Mouse (Mus musculus) embryo, embryonic 10.5 days (tissue): ENCODE data around the gene Ngf.

ENCODE experiments used
- DNase-seq: peaks from one replicate; pipeline ENCODE4 v3.0.0-alpha.2; 2015; ENCODE audit warnings: low spot score

Ngf gene

DNA sequence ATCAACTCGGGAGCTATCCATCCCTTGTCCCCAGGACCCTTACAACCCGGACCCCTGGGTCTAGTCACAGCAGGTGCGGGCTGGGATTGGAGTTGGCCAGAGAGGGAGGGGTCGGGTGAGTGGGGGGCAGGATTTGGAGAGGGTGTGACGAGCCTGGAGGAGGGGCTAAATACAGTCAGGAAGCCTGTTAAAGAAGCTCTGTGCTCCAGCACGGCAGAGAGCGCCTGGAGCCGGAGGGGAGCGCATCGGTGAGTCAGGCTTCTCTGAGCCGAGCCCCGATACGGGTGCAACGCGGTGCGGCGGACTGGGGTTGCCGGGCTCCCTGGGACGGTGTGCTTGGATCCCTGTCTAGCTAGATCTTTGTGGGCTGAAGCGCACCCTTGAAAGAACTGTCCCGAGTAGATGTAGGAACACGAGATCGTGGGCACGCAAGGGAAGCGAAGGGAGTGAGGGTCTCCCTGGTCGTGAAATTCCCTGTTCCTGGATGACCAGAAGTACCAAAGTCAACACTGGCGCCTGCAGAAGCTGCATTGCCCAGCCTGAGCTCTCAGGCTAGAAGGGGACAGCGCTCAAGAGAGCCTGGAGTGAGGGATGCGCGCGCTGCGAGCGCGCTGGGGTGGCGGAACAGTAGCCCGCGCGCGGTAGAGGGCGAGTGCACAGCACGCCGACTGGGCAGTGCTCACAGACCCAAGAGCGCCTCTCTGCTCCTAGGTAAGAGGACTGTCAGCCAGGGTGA lies at the start of gene Ngf:
Ngf (plus strand) TSS at position 207 of the 736 bp plus-strand sequence.
- DNase-seq: peak; percentile 52

GRCm38 (mm10) chr3:102445567-102445966 lies 24.2 kb upstream of the Ngf start:
- DNase-seq: no peak

DNA sequence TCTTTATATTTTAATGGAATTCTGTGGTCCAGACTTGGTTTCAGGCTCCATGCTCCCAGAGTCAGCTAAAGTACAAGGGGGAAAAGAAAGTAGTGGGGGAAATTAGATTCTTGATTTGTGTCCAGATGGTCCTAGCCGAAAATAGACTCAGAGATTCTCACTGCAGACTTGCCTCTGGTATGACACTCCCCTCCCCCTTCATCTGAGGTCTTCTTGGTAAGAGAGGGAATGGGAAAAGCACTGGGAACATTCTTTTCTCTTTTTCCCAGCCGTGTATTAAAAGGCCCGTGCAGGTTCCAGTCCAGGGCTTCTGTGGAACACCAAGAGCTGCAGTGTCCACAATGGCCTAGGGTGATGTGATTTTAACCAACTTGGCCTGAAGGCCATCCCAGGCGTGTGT lies 23.0 kb upstream of the Ngf start:
- DNase-seq: no peak

DNA sequence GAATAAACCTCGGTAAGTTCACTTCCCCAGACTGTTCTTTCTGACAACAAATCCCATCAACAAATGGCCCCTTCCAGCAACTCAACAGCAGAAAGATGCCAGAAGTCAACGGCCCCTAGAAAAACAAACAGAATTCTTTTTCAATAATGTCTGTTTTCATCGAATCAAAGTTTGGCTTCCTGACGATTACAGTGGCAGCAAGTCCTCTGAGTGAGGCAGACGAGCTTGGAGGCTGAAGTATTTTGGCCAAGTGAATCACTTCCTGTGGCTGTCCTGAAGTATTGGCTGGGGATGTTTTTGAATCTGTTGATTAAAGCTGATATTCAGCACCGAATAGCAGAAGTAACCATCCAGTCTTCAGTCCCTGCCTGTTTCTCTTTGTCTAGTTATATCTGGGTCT lies 15.2 kb upstream of the Ngf start:
- DNase-seq: no peak

DNA sequence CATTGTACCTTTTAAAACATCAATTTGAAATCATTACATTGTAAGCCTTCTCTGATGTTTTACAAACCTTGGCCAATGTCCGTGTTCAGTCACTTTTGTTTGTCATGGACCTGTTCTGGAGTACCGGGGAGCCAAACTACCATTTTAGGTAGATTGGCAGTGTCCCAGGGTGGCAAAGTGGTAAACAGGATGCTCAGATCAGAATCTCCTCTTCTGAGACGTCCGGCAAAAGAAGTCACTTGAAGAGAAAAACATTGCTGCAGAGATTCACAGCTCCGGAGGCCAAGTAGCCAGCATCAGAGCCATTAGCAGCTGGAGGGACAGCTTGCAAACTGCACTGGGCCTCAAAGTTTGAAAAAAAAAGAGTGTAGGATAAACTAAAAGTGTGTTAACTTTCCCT lies 9.2 kb upstream of the Ngf start:
- no peak for DNase-seq

DNA sequence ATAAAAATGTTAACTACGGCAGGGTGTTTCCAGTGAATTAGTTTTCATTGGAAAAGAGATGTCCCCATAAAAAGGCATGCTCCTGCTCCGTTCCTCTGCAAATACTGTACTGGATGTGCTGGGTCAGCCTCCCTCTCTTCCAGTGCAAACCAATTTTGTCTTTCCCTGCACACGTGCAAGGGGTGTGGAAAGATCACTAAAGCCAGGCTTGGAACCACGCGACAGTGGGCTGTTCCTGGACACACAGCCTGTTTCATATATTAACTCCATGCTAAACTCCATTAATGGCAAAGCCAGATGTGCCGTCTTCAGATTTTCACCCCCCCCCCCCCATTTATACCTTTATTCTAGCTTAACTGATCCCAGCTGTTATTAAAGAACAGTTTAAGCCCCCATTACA lies 8.7 kb upstream of the Ngf start:
- no peak for DNase-seq

DNA sequence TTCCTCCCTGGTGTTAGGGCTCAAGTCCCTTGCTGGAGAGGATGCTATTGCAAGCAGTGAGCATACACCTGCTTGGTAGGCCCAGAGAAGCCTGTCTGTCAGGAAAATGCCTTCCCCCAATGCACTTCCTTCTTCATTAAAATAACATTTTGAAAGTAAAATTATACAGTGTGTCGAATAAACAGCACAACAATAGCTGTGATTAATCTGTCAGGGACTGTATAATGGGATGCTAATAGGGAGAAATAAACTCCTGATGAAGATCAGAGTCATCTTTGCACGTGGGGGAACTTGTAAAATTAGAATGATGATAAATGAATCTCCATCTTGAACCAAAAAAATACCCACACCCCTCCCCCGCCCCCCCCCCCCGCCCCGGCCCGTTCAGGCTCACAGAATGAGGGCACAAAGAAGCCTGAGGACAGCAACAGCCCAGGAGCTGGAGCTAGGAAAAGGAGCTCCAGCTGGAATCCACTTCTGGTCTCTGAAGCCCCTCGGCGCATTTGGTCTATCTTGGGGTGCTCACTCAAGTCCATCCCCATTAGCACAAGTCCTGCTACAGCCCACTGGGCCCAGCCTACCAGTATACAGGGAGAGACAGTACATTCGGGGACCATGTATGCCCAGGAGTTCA lies 6.9 kb upstream of the Ngf start:
- no peak for DNase-seq

DNA sequence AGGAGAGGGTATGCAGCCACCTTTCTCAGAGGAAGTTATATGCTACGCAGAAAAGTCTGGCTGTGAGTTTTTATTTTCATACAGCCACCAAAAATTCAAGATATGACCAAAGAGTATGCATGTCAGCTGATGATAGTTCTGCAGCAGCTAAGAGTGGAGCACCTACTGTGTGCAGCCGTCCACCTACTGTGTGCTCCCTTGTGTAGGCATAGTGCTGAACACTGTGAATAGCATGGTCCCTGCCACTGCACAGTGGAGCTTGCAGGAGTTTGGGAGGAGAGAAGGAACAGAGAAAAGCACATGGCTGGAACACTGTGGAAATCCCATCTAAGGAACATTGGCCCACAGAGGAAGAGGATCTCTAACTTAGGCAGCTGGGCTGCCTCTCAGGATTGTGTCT lies 6.4 kb upstream of the Ngf start:
- DNase-seq: no peak

GRCm38 (mm10) chr3:102466587-102466986 lies 3.1 kb upstream of the Ngf start:
- DNase-seq: peak; percentile 80

GRCm38 (mm10) chr3:102467121-102467520 lies 2.6 kb upstream of the Ngf start:
- no peak for DNase-seq

- no peak for DNase-seq
These were observed 1.5 kb downstream of the Ngf start for GRCm38 (mm10) chr3:102471251-102471650.

DNA sequence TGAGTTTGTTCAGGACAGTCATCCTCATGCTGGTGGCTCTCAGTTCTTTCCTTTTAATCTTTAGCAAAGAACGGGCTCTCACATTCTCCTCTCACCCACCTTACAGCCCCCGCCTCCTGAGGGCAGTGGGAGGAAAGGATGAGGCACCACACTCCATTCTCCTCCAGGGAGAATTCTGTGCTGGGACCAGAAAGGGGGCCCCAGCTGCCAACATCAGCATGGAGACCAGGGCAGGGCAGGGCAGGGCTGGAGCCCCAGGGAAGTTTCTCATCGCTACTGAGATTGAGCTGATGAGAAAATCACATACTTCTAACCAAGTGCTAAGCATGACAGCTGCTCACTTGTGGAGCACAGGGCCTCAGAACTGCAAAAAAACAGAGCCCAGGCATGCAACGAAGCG lies 2.1 kb downstream of the Ngf start:
- no peak for DNase-seq

DNA sequence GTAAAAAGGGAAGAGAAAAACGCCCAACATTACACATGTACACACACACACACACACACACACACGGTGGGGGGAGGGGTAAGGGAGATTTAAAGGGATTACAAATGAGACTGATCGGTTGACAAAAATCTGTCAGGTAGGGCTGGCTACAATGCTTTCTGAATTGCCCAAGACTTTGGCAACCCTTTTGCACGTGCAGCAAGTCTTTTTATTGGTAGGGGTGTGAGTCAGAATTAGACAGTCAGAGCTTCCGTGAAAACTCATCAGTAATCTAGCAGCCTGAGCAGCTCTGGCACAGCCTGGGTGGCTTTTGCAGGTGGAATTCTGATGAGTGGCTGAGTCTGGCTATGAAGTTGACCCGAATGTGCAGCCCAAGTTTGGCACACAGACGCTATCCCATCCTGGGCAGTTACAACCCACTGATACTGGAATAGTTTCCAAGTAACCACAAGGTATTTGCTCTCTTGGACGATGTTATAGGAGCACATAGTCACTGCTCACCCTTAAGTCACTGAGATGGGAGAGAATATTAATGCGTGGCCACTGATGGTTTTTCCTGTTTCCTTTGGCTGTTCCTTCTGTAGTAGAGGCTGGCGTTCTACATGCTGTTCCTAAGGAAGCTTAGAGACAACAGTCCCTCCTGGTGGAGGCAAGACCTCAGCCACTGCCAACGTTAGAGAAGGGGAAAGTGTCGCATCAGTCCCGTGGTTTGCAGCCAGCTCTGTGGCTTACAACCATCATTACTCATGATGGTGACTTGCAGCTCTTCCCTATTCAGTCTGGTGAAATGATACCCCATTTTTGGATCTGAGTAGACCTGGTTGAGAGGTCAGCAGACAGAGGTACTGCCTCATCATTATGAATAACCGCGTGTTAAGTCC lies 4.8 kb downstream of the Ngf start:
- no peak for DNase-seq

DNA sequence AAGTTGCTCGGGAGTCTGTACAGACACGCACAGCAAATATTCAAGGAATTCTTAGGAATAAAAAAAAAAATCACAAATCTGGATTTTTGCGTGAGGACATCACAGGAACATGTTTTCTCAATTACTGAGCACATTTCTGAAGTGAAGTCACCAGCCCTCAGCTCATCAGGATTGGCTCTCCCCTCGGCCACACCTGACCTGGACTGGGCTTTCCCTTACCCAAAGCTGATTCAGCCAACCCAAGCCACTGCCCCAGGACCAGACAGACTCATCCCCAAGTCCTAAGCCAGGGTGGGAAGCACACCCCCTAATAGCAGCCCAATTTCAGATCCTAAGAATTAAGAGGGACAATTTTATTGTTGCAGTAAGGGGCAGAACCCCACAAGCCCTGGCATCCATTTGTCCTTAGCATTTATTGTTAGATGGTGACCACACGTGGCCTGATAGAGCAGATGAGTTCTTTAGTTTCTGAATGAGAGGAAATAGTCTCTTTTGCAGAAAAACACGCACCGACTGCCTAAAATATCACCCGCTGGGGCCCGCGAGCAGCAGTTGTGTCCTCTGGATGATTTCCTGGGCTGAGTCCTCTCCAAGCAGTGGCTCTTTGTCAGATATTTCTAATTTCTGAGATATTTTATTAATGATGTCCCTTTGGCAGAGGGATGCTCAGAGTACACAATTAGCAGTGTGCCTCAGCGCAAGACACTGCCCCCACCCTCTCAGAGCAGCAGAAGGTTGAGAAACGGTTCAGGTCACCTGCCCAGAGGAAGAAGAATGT lies 8.4 kb downstream of the Ngf start:
- no peak for DNase-seq

- DNase-seq: peak; percentile 9
These were observed 20.8 kb downstream of the Ngf start for GRCm38 (mm10) chr3:102490393-102491123.

GRCm38 (mm10) chr3:102498113-102498512 lies 28.4 kb downstream of the Ngf start:
- DNase-seq: no peak

DNA sequence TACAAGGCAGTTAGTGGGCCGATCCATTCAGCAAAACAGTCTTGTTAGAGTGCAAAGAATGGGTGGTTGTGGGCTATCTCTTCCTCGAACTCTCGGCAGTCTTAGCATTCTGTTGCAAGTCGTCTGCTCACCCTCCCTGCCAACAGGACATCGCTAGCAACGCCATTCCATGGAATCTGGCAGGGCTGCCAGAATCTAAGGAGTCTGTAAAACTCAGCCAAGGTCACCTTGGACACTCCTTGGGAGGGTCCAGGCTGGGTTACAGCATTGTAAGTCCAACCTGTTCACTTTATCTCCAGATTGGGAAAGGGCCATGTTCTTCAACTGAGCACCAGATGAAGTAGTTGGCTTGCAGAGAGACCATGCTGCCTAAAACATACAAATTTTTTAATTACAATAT lies 29.2 kb downstream of the Ngf start:
- no peak for DNase-seq

DNA sequence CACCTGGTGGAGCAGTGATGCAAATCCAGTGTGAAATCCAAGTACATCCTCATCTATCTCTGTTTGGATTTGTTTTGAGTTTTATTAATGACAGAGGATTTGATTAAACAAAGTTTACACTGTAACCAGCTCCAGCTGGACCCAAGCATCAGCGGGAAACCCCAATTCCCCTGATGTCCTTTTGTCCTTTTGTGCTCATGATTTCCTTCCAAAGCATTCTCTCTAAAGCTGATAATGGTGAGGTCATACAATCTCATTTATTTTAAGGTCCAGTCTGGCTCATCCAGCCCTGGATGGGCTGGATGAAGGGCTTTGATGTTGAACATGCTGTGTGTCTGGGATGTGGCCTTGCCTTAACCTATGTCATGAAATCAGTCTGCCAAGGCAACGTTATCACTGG lies 30.3 kb downstream of the Ngf start:
- DNase-seq: no peak

- DNase-seq: no peak
These were observed 31.5 kb downstream of the Ngf start for GRCm38 (mm10) chr3:102501186-102501585.

DNA sequence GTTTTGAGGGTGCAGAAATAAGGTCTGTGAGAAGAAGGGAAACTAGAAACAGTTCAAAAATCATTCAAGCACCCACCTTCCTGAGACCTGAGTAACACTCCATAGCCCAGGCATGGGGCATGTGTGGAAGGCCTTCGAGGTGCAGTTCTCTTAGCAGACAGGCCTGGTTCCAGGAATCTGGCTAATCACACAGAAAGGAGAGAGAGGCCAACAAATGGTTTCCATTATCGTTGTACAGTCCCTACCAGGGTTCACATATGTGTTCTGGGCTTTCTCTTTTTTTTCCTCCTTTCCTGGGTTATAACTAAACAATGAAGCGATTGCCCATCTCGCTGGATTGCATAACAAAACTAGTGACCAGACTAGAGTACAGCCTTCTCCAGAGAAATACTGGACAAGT lies 35.4 kb downstream of the Ngf start:
- DNase-seq: no peak

- DNase-seq: no peak
These were observed 36.3 kb downstream of the Ngf start for GRCm38 (mm10) chr3:102506061-102506460.
